Mouse (Mus musculus) CD4-positive helper T cell, adult 2 months (primary cell): ENCODE measurements around the gene Neu1.
"Not testable (repeated sequence)": the region's sequence is repeated elsewhere in the genome, so short reads cannot be mapped to it uniquely, and the experiment has no call there.

ENCODE experiments used
- DNase-seq: peaks from one replicate; pipeline ENCODE4 v3.0.0-alpha.2; 2012; ENCODE audit warnings: low read depth, missing footprints, low spot score

Neu1 gene

DNA sequence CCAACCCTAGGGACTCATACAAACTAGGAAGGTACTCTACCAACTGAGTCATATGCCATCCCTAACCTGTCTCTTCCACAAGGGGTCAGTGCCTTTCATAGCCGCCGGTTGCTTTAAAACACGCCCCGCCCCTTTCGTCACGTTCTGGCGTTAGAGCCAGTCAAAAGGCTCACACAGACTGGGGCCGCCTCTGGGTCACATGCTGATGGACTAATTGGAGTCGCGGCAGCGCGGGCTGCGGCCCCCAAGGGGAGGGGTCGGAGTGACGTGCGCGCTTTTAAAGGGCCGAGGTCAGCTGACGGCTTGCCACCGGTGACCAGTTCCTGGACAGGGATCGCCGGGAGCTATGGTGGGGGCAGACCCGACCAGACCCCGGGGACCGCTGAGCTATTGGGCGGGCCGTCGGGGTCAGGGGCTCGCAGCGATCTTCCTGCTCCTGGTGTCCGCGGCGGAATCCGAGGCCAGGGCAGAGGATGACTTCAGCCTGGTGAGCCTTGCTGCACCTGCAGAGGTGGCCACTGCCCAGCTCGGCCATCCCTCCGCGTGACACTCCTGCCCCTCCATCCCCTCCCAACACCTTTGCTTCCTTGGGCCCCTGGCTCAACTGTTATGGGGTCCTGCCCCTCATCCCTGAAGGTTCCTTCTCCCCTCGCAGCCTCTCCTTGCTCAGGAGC lies at the start of gene Neu1:
Gene Neu1 (plus strand): TSS at position 193 of the 674 bp plus-strand sequence.
- DNase-seq, result peak; percentile 97

DNA sequence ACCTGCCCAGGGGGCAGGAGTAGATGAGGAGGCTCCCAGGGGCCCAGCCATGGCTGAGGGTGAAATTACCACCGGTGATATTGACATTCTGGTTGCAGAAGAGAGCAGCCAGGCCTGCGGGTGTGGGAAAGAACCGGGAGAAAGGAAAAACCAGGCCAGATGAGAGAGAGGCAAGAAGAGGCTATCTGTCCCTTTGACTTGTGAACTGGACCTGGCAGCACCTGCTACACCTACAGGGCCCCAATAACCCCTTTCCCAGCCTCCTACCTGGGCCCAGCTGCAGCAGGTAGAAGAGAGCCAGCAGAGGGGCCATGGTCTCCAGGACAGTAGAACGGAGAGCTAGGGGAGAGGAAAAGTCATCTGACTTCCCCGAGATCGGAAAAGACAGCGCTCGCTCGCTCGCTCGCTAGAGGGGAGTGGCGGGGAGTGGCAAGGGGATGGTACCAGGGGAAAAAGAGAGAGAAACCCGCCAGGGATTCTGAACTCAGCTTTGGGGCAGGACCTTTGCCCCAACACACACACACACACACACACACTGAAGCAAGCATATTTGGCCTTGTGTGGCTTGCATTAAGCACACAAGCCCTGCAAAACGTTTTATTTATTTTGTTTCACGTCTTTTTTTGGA lies 49.3 kb upstream of the Neu1 start, which contains the start of gene Gm20547:
Gene Gm20547 (minus strand): TSS at position 360 of the 628 bp plus-strand sequence.
- no peak for DNase-seq

- DNase-seq, result no peak
These were observed 47.7 kb upstream of the Neu1 start for GRCm38 (mm10) chr17:34883332-34883731.

- no peak for DNase-seq
These were observed 46.3 kb upstream of the Neu1 start for GRCm38 (mm10) chr17:34884704-34885103.

GRCm38 (mm10) chr17:34885615-34886014 lies 45.4 kb upstream of the Neu1 start:
- DNase-seq, result no peak

DNA sequence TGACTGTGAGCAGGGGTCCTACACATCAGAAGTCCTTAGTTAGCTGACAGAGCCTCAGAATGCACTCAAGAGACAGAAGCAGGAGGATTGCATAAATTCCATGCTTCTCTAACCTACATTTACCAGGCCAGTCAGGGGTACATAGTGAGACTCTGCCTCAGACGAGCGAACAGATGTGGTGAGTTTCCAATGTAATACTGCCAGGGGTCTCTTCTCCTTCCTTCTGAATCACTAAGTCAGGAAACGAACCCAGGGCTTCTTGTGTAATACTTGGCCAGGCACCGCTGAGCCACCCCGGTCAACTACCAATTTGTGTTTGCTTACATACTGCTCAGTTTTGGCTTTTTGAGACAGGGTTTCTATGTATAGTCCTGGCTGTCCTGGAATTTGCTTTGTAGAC lies 43.1 kb upstream of the Neu1 start:
- no peak for DNase-seq

DNA sequence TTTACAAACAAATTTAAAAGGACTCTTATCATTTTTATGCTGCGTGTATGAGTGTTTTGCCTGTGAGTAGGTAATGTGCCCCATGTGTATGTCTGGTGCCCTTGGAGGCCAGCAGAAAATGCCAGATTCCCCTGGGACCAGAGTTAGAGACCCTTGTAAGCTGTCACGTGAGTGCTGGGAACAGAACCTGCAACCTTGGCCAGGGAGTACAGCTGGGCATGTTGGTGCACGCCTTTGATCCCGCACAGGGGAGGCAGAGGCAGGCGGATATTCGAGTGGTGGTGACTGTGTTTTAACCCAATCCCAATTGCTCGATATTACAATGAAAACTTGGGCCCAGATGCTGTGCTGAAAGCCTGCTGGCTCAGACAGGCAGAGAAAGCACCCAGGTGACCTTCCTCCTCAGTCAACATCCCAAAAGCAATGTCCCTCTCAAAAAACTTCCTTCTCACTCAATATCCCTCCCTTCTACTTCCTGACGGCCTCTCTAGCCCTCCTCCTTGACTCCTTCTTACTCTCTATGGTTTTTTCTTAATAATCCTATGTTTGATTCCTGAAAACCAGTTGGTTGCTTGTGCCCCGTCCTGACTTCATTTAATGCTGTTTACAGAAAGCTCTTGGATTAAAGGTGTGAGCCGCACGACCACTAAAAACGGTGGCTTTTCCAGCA lies 40.8 kb upstream of the Neu1 start:
- DNase-seq, result no peak

DNA sequence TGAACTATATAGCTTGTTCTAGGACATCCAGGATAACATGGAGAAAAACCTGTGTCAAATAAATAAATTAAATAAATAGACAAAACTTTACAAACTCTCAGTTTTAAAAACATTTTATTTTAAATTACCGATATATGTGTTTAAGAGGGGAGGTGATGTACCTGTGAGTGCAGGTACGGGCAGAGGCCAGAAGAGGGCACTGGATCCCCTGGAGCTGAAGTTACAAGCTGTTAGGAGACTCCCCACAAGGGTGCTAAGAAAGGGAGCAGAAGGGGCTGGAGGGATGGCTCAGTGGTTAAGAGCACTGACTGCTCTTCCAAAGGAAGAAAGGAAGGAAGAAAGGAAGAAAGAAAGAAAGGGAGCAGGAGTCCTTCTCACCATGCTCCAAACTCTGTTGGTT lies 39.7 kb upstream of the Neu1 start:
- DNase-seq, result no peak

GRCm38 (mm10) chr17:34893072-34893824 lies 37.8 kb upstream of the Neu1 start:
- no peak for DNase-seq

DNA sequence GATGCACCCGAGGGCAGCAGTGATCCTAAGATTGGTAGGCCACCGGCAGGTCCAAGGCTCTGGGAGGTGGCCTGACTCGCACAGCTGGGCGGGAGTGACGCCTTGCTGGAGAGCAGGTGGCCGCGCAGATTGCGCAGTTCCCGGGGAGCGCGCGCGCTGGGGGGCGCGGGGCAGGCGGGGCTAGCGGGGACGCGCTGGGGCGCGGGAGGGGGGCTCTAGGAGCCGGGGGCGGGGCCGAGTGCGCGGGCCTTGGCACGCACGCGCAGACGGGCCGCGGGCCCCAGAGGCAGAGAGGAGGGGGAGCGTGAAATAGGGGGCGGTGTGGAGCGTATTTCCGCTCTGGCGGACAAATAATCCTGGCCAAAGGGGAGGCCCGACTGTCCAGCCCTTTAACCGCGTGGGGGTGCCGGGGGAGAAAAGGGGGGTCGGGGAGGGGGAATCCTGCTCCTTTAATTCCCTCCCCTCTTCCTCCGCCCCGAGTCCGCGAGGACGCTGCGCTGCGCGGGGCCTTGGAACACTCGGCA lies 36.9 kb upstream of the Neu1 start:
- DNase-seq, result peak; percentile 91

DNA sequence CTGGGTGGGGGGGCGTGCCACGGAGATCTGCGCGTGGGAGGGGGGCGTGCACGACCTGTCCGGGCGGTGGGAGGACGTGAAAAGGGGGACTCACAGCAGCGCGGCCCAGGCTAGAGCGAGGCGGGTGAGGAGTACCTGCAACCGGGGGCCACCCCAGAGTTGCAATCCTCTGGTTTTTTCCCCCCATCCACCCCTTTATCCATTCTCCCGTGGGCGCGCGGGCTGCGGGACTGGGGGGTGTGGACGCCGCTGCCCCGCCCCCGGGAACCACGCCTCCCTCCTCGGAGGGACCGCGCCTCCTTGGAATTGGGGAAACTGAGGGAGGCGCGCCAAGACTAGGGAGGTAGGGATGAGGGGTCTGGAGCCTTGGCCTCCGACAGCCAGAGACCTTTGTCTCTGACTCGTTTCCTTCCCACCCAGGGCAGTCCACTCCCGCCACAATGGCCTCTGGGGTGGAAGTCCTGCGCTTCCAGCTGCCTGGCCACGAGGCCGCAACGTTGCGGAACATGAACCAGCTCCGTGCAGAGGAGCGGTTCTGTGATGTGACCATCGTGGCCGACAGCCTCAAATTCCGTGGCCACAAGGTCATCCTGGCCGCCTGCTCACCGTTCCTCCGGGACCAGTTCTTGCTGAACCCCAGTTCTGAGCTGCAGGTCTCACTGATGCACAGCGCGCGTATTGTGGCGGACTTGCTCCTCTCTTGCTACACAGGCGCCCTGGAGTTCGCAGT lies 36.1 kb upstream of the Neu1 start:
- no peak for DNase-seq

DNA sequence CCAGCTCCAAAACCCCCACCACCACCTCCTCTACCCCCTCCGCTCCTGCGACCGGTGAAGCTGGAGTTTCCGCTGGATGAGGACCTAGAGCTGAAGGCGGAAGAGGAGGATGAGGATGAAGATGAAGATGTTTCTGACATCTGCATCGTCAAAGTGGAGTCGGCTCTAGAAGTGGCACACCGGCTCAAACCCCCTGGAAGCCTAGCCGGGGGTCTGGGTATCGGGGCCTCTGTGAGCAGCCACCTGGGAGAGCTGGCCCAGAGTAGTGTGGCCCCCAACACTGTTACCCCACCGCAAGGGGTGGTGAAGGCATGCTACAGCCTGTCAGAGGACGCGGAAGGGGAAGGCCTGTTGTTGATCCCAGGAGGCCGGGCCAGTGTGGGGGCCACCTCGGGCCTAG lies 35.3 kb upstream of the Neu1 start:
- no peak for DNase-seq

- peak; percentile 87 for DNase-seq
These were observed 34.7 kb upstream of the Neu1 start for GRCm38 (mm10) chr17:34896366-34896765.

DNA sequence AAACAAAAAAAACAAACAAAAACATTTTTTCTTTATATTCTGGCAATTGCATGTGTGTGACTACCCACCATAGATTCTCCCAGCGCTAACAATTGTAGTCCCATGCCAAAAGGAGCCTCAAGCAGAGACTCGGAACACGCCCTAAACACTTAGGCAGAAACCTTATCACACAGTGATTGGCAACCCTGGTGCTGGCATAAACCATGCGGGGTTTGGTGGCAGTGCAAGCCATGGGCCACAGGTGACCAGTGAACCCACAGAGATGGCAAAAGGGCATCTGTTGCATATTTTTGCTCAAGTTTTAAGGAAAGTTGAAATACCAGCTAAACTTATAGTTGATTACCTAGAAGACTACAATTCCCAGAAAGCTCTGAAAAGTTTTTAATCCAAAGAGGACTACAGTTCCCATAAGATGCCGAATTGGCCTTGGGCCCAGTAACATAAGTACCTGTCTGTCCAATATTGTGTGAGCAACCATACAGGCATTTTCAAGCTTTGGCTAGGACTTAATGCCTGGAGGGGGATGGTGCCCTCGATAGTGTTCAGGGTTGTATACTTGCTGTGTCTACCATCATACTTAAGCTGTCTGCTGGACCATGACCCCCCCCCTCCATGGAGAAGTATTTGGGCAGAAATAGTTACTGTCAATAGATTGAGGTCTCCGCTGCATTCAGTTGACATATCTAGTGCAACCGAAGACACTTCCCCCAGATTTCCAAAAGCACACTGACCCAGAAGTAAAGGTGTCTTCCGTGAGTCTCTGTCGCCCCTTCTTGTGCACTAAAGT lies 33.5 kb upstream of the Neu1 start:
- DNase-seq, result no peak

DNA sequence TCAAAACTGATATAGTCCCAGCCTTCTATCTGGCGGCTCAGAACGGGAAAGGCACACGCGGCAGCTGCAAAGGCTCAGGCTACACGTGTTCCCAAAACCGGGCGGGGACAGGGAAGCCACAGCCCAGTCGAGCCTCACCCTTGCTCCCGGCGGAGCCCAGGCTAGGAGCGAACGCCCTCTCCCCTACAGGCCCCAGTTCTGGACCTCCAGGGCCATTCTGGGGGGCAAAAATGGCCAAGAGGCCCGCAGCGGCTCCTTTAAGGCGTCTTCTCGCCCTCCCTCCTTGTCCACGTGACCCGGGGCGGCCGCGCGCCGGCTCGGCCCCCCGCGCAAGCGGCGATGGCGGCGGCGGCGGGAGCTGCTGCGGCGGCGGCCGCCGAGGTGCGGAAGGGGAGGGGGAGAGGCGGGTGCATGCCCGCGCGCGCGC lies 32.9 kb upstream of the Neu1 start, which contains the start of the genes C2 and Ehmt2:
Gene C2 (minus strand): TSS at position 106 of the 427 bp plus-strand sequence.
Gene Ehmt2 (plus strand): TSS at position 310 of the 427 bp plus-strand sequence.
- DNase-seq, result peak; percentile 83

GRCm38 (mm10) chr17:34898706-34899052 lies 32.4 kb upstream of the Neu1 start:
- no peak for DNase-seq

- peak; percentile 55 for DNase-seq
These were observed 31.8 kb upstream of the Neu1 start for GRCm38 (mm10) chr17:34899053-34899889.

DNA sequence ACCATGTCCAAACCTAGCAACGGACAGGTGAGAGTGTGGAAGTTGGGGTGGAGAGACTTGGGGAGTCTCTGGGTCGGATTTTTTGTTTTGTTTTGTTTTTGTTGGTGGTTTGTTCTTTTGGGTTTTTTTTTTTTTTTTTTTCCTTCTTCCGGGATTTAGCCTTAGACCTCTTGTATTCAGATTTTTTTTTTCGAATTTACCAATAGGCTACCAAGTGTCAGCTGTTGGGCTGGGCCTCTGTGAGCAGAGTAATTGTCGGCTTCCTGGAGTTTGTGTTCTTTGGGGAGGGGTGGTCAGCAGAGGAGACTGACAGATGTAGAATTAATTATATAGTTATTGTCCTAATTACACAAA lies 31.2 kb upstream of the Neu1 start:
- peak; percentile 73 for DNase-seq

DNA sequence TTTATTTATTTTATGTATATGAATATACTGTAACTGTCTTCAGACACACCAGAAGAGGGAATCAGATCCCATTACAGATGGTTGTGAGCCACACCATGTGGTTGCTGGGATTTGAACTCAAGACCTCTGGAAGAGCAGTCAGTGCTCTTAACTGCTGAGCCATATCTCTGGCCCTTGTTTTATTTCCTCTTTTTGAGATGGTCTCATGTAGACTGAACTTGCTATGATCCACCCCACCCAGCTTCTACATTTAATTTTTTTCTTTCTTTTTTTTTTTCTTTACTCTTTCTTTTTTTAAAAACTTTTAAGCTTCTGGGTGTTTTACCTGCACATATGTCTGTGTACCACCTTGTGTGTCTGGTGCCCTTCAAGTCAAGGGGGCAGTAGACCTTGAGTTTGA lies 30.2 kb upstream of the Neu1 start:
- not testable (repeated sequence) for DNase-seq
